9 mouse cellular contexts compared by ENCODE assay signal in genomic region chr1:134651851-134652398, GRCm38 (mm10). TPM values are rescaled to one million over a fixed set of nuclear protein-coding genes. Genes with fewer than 3 reads are reported as not detected.
DNase-seq lines count a peak whose midpoint lies in the region; ATAC-seq and TF ChIP-seq lines count a peak whose summit lies in the region.
"Had no signal": no experiment of that assay in that cellular context is flagged by ENCODE, and none has a peak within 500 bp of the region (broad histone marks: within the 10 kb centered on the region; RNA-seq: fewer than 3 reads in every experiment).

No protein-coding gene starts in this region.

- peaks cover 14% of the 10 kb centered on the region for H3K4me1 ChIP-seq in kidney, postnatal 0 days (replicated peaks; ENCODE audit: insufficient read depth, low read length)
- H3K4me1 ChIP-seq in stomach, embryonic 15.5 days = peaks cover 15% of the 10 kb centered on the region

- H3K9ac ChIP-seq in kidney, postnatal 0 days (ENCODE audit: low read depth, low read length) = no peak overlapping the region
- no peak overlapping the region for H3K9ac ChIP-seq in stomach, embryonic 15.5 days

- ATAC-seq in kidney, postnatal 0 days (replicated peaks; ENCODE audit: low FRiP score, low read depth) = peak; percentile 38
- ATAC-seq in stomach, embryonic 15.5 days (ENCODE audit: insufficient read depth, low FRiP score, low read depth) = no peak

- no peak overlapping the region for H3K4me3 ChIP-seq in kidney, postnatal 0 days (replicated peaks; ENCODE audit: low read depth, low read length)
- H3K4me3 ChIP-seq in stomach, embryonic 15.5 days (replicated peaks) = no peak overlapping the region

- no peak for TF ChIP-seq CTCF in kidney, postnatal 0 days (IDR thresholded peaks at IDR 0.05; ENCODE audit: low read depth)

- H3K9me3 ChIP-seq in kidney, postnatal 0 days (replicated peaks; ENCODE audit: low read length) = no peaks in the 10 kb centered on the region
- H3K9me3 ChIP-seq in stomach, embryonic 15.5 days = no peaks in the 10 kb centered on the region

- 13% methylated on average over 4 of the region's 4 CpGs for WGBS in kidney, postnatal 0 days
- WGBS in stomach, embryonic 15.5 days = 52% methylated on average over 4 of the region's 4 CpGs

- H3K27me3 ChIP-seq in kidney, postnatal 0 days (ENCODE audit: insufficient read depth, low read length) = peaks cover 9% of the 10 kb centered on the region; the same call in 1 of the 2 replicates
- H3K27me3 ChIP-seq in stomach, embryonic 15.5 days (replicated peaks) = peaks cover 18% of the 10 kb centered on the region

- intact Hi-C loops in gastrocnemius, postnatal 36 days (cut with DNase I) = no loop called here

- DNase-seq in adrenal gland, postnatal 10 days = peak; percentile 52
- DNase-seq in adrenal gland, adult 8-10 months = no peak
- DNase-seq in right cerebral cortex, postnatal 4 days = peak; percentile 38
- DNase-seq in right cerebral cortex, postnatal 36 days (ENCODE audit: low spot score in 2 of 2) = no peak
- DNase-seq in kidney, postnatal 0 days (ENCODE audit: low spot score) = no peak
- no peak for DNase-seq in right cerebral cortex, postnatal 14 days
- DNase-seq in gastrocnemius, postnatal 36 days = no peak

- H3K4me2 ChIP-seq in kidney, postnatal 0 days (ENCODE audit: low read length) = peak overlapping the region; percentile 36
- 0 out of 2 replicates have a peak overlapping the region, but pooled peaks have one; percentile 2 for H3K4me2 ChIP-seq in stomach, embryonic 15.5 days

- peak overlapping the region; percentile 47 for H3K27ac ChIP-seq in kidney, postnatal 0 days
- H3K27ac ChIP-seq in stomach, embryonic 15.5 days = no peak overlapping the region; the same call in 1 of the 2 replicates
- H3K27ac ChIP-seq: macrophage had no signal

- H3K36me3 ChIP-seq in kidney, postnatal 0 days (ENCODE audit: insufficient read depth, low read length) = no peaks in the 10 kb centered on the region
- H3K36me3 ChIP-seq in stomach, embryonic 15.5 days = no peaks in the 10 kb centered on the region

RNA-seq across cellular contexts. Expression of gene Syt2, which starts 5.4 kb away (rescaled TPM):
- 1 to 10 TPM; 1.3 to 5.2 TPM for total RNA-seq in adrenal gland, postnatal 10 days (2021)
- total RNA-seq in adrenal gland, adult 8-10 months (2022) = under 1 TPM; 0.07 to 0.22 (median 0.11) TPM
- 0.45 and 0.58 TPM in 2 replicates for polyA plus RNA-seq in kidney, postnatal 0 days (2015; fragmentation: Nextera tagmentation; extraction: Ambion mirVana)
- 1.8 and 2.8 TPM in 2 replicates for polyA plus RNA-seq in stomach, embryonic 15.5 days (2015; fragmentation: Nextera tagmentation; extraction: Ambion mirVana)
- total RNA-seq in gastrocnemius, postnatal 36 days (2021) = not detected
- polyA plus RNA-seq: macrophage had no signal

Comparison
In these comparisons a context has a peak if more than half of its experiments do, and no peak if none do; other contexts are left out.
1. DNase-seq: peak in adrenal gland, postnatal 10 days (single experiment) and right cerebral cortex, postnatal 4 days (single experiment); none in adrenal gland, adult 8-10 months (single experiment), right cerebral cortex, postnatal 36 days (0 of 2), kidney, postnatal 0 days (single experiment), right cerebral cortex, postnatal 14 days (single experiment) and gastrocnemius, postnatal 36 days (0 of 2).